Mouse (Mus musculus) embryonic fibroblast, embryonic 13.5 days (primary cell): ENCODE data around the gene Asb4. TPM values are rescaled to one million over a fixed set of nuclear protein-coding genes. Genes with fewer than 3 reads are reported as not detected.

Source experiments
- H3K27ac ChIP-seq: 2 replicates; pipeline ENCODE4 v1.5.1; 2012; ENCODE audit warnings: low read length, control low read depth, inconsistent platforms; ENCODE audit not compliant: insufficient read depth
- H3K4me1 ChIP-seq: 2 replicates; pipeline ENCODE4 v1.6.1; 2011; ENCODE audit warnings: low read length; ENCODE audit not compliant: control insufficient read depth, insufficient read depth
- H3K4me3 ChIP-seq: 2 replicates; pipeline ENCODE4 v1.5.1; 2011; ENCODE audit warnings: mild to moderate bottlenecking, control low read depth, low read length; ENCODE audit not compliant: insufficient read depth
- CTCF ChIP-seq: IDR thresholded peaks from 2 replicates; pipeline ENCODE4 v1.5.1; 2011; ENCODE audit warnings: mild to moderate bottlenecking, control low read depth, low read length, moderate library complexity, borderline replicate concordance; ENCODE audit not compliant: insufficient read depth
- POLR2A ChIP-seq: IDR thresholded peaks from 2 replicates; pipeline ENCODE4 v1.6.1; 2011; ENCODE audit warnings: low read depth, mild to moderate bottlenecking, control low read depth, low read length, moderate library complexity
- polyA plus RNA-seq: library from polyadenylated mRNA; stranded (reverse); fragments of >200 nt; gene quantifications from 2 replicates; pipeline ENCODE4 v1.2.4, GENCODE M21; 2011; ENCODE audit warnings: low read depth; ENCODE audit not compliant: missing spikeins, insufficient read length

Gene Asb4
- polyA plus RNA-seq, 1 experiment: 4.4 TPM

DNA sequence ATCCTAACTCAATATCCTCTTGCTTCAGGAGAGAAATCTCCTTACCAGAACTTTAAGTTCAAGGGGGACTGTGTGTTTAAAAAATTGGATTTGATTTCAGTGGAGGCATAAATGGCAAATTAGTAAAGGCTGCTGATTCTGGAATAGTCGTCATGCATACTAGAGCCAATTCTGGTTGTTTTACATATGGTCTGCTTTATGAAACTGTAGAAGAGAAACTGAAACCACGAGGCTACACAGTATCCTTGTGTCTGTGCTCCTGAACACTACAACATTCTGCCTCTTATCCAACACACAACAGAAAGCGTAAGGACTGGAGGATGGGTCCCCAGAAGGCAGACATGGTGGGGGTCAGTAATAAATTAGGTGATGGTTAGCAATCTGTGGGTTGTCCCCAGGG, 4.1 kb upstream of the Asb4 start:
- TF ChIP-seq CTCF (no peak), POLR2A (no peak)
- H3K27ac ChIP-seq: no peak overlapping the region
- no peak overlapping the region for H3K4me3 ChIP-seq
- peaks cover 6% of the 10 kb centered on the region; the same call in 1 of the 2 replicates for H3K4me1 ChIP-seq

- H3K27ac ChIP-seq: no peak overlapping the region
- peaks cover 6% of the 10 kb centered on the region; the same call in 1 of the 2 replicates for H3K4me1 ChIP-seq
- TF ChIP-seq POLR2A (no peak), CTCF (no peak)
- no peak overlapping the region for H3K4me3 ChIP-seq
Observed at GRCm38 (mm10) chr6:5379781-5380623, 3.2 kb upstream of the Asb4 start.

DNA sequence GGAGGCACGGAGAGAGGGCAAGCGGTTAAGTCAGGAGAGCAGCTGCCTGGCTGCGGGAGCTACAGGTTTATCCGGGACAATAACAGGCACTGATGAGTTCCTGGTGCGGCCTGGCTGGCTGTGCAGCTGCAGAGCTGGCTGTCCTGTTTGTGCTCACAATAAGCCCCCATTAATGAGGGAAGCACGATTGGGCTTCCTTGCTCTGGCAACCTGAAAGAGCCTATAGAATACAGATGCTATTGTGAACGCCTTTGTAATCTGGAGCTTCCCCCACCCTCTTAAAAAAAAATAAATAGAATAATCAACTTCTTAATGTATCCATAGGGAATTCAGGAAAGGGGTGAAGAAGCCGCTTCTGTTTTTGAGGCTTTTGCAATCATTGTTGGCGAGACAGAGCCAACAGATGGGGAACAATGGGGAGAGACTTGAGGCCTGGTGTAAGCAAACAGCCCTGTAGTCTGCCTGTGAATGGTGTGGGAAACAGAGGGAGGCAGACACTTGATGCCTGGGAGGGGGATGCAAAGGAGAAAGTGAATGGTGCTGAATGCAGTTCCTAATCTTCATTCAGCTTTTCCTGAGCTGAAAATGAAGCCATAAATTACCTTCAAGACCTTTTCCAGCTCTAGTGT, 2.4 kb upstream of the Asb4 start:
- Histone ChIP-seq H3K4me3 (no peak overlapping the region), H3K27ac (no peak overlapping the region), H3K4me1 (peaks cover 6% of the 10 kb centered on the region; the same call in 1 of the 2 replicates)
- no peak for TF ChIP-seq CTCF
- TF ChIP-seq POLR2A: no peak

DNA sequence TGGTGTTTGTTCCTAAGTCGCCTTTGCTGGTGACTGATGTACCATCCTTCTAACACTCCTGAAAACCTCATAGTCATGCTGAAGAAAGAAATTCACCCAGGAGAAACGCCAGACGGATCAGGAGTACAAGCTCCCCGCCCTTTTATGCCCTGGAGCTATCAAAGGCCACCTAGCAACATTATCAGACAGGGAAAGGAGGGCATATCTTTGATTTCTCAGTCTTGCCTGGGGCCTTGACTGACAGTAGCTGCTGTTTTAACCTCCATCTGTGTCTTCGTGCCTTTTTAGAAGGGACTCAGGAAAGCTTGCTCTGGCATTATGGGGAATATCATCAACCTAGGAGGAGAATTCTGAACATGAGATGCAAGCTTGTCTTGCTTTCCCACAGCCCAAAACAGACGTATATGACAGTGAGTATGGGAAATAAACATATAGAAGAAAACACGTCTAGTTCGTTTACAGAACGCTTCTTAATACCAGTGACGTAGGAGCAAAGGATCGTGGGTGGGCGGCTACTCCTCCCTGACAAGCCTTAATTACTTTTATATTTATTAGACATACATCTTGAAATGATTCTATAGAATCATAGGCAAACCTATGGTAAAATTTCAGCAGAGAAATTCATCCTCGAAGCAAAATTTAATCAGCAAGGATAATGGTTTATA, 1.1 kb upstream of the Asb4 start:
- TF ChIP-seq CTCF: no peak
- no peak for TF ChIP-seq POLR2A
- no peak overlapping the region for H3K27ac ChIP-seq
- no peak overlapping the region for H3K4me3 ChIP-seq
- H3K4me1 ChIP-seq: peaks cover 6% of the 10 kb centered on the region; the same call in 1 of the 2 replicates

DNA sequence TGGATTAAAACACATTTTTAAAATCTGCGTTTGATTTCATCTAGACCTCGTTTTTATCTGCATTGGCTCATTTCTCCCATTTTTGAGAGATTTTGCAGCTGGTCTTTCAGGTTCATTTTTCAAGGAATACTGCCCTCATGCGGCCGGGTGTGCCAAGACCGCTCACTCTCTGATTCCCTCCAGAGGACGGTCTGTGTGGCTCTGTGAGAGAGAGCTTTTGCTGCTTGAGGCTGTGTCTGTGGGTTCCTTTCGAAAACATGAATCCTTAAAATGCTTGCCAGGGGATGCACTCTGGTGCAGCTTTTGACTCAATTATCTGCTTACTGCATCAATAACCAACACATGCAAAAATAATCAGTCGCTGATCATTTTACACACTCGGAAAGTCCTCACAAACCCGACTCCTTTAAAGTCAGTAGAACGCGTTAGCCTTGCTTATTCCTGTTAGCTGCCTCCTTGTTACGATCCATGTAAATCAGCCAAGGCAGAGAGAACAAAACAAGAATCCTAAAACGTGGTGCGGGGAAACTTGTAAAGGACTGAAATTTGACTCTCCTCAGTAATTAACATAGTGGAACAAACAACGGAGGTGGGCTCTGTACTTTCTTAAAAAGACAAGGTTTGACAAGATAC, 487 bp upstream of the Asb4 start:
- Histone ChIP-seq H3K27ac (no peak overlapping the region), H3K4me3 (peak overlapping the region; percentile 56), H3K4me1 (peaks cover 6% of the 10 kb centered on the region; the same call in 1 of the 2 replicates)
- TF ChIP-seq CTCF: peak; percentile 67; the same call in 1 of the 2 replicates
- no peak for TF ChIP-seq POLR2A

GRCm38 (mm10) chr6:5384178-5384490, 948 bp downstream of the Asb4 start:
- peak overlapping the region; percentile 22; the same call in 1 of the 2 replicates for H3K4me3 ChIP-seq
- TF ChIP-seq CTCF (no peak), POLR2A (no peak)
- peaks cover 4% of the 10 kb centered on the region; the same call in 1 of the 2 replicates for H3K4me1 ChIP-seq
- H3K27ac ChIP-seq: no peak overlapping the region

DNA sequence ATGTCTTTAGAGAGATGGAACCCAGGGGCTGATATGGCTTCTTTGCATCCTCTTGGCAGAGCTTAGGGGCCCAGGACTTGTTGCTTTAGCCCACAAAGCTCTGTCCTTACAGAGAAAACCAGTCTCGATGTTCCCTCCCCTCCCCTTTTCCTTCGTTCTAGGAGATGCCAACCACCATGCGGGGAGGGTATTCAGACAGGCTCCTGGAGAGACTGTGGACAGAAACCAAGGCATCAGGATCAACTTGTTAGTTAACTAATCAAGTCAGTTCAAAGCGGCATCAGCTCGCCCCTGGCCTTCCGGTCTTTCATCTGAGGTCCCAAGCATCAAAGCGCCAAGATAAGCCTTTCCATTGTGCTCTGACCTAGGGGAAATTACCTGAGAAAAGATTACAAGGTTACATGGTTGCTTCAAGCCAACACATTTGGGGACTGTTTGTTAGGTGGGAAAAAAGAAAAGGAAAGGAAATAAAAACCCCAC, 2.0 kb downstream of the Asb4 start:
- no peak overlapping the region for H3K27ac ChIP-seq
- H3K4me3 ChIP-seq: no peak overlapping the region
- TF ChIP-seq POLR2A (no peak), CTCF (no peak)
- no peaks in the 10 kb centered on the region; the same call in 1 of the 2 replicates for H3K4me1 ChIP-seq

- TF ChIP-seq CTCF (no peak), POLR2A (no peak)
- Histone ChIP-seq H3K27ac (no peak overlapping the region), H3K4me3 (no peak overlapping the region), H3K4me1 (no peaks in the 10 kb centered on the region; the same call in 1 of the 2 replicates)
Observed at GRCm38 (mm10) chr6:5386486-5386885, 3.3 kb downstream of the Asb4 start.

- Histone ChIP-seq H3K4me1 (no peaks in the 10 kb centered on the region; the same call in 1 of the 2 replicates), H3K27ac (no peak overlapping the region)
Observed at GRCm38 (mm10) chr6:5387396-5387795, 4.2 kb downstream of the Asb4 start.

More at GRCm38 (mm10) chr6:5387396-5387795, 4.2 kb downstream of the Asb4 start:
- no peak overlapping the region for H3K4me3 ChIP-seq
- TF ChIP-seq CTCF: no peak
- TF ChIP-seq POLR2A: no peak
